Mouse (Mus musculus) liver, postnatal 0 days (tissue): ENCODE data around the gene Gid8.

ENCODE experiments used
- CTCF ChIP-seq: sonication (generic); IDR thresholded peaks from 2 replicates; pipeline ENCODE4 v1.5.1; 2016; ENCODE audit warnings: antibody characterized with exemption, low read depth
- EP300 ChIP-seq: IDR thresholded peaks from 2 replicates; pipeline ENCODE4 v1.6.1; 2016; ENCODE audit warnings: antibody characterized with exemption, low read depth, mild to moderate bottlenecking

DNA sequence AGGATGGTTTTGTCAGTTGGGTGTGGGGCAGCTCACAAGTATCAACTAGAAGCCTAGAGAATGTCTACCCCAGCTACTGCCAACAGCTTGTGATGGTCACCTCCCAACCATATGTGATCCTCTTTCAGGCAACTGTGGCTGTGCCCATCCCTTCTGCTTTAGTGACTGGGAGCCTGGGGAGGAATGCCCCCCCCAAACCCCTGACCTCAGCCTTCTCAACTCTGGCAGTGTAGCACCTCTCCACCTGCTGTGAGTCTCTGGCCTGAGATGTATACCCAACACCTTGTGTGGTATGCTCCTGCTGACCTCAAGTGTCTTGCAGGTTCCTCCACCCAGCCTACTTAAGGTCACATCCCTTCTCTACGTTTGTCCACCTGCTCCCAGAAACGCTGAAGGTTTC lies 13.9 kb downstream of the Gid8 start:
- TF ChIP-seq CTCF = no peak
- TF ChIP-seq EP300 = no peak
